Mouse (Mus musculus): Measurements from ENCODE around the gene Fam43b. TPM values are rescaled to one million over a fixed set of nuclear protein-coding genes. Genes with fewer than 3 reads are reported as not detected.

Gene Fam43b
- total RNA-seq, 2 experiments from 2014 or later: not detected

DNA sequence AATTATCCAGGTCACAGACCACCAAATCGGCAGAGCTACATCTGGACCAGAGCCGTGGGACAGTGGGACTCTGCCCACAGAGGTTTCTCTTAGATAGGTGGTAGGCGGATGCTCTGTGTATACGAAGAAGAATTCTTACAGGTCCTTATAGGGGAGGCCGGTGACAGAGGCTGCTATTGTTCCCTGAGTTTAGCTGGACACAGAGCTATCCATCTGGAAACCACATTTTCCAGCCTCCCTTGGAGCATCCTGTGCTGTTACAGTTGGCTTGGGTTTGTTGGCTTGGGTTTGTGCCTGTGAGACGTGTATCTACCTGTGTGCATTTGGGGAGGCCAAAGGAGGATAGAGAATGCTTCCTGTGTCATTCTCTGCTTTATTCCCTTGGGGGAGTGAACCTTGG is 43.6 kb downstream of the Fam43b start:
- no peak for DNase-seq

- no peak for DNase-seq
Observed at GRCm38 (mm10) chr4:138351821-138352220, 44.5 kb downstream of the Fam43b start.

GRCm38 (mm10) chr4:138348716-138349115 is 47.6 kb downstream of the Fam43b start:
- DNase-seq: no peak

GRCm38 (mm10) chr4:138347280-138347679 is 49.0 kb downstream of the Fam43b start:
- no peak for DNase-seq

- no peak for DNase-seq
Observed at GRCm38 (mm10) chr4:138344891-138345545, 51.3 kb downstream of the Fam43b start.

Other genes starting within 250 kb of the Fam43b start
- gene Hp1bp3, start 180.2 kb downstream of the Fam43b start, total RNA-seq (2021): 10 to 100 TPM; 45.5 to 53.0 TPM
- gene Sh2d5, start 146.1 kb downstream of the Fam43b start, total RNA-seq (2021): under 1 TPM in 1 of 2 experiments, not detected in 1; 0.19 TPM
- not detected for gene Kif17, start 146.1 kb downstream of the Fam43b start, total RNA-seq (2021)
- 10 to 100 TPM; 30.6 to 37.0 TPM for gene Ddost, start 91.8 kb downstream of the Fam43b start, total RNA-seq (2021)
- 100 to 1,000 TPM; 436 to 528 TPM for gene Pink1, start 70.2 kb downstream of the Fam43b start, total RNA-seq (2021)
- gene Cda, start 28.5 kb downstream of the Fam43b start, total RNA-seq (2021): 1 to 10 TPM in 1 of 2 experiments, under 1 TPM in 1; 0.82 to 1.2 TPM
- gene Mul1, start 38.1 kb upstream of the Fam43b start, total RNA-seq (2021): 10 to 100 TPM; 41.5 to 43.0 TPM
- 1 to 10 TPM; 4.2 to 5.5 TPM for gene Camk2n1, start 57.8 kb upstream of the Fam43b start, total RNA-seq (2021)
- gene Vwa5b1, start 239.4 kb upstream of the Fam43b start, total RNA-seq (2021): not detected